Mouse (Mus musculus) cerebellum, postnatal 25 days (tissue): ENCODE data around the gene Bach2.

Experiments used
- DNase-seq, 2 experiments: peaks; one replicate each; pipeline ENCODE4 v3.0.0; 2021; ENCODE audit warnings: mixed read lengths in 2 of 2

Bach2 gene

DNA sequence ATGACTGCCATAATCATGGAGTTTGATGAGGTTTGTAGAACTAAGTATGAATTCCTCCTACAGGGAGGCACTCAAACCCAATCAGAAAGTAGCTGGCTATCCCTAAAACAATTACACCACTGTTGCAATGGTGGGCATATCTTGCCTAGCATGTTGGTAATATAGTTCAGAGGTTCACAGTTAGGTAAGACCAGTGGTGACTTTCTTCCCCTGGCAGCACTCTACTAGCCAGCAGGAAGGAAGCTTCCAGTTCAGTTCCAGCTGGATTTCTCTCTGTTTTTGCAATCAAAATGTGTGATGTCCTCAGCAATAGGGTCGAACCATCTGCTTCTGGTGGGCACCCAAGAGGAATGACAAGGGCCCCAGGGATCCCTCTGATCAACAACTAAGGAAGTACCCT, 196.0 kb downstream of the Bach2 start:
- no peak for DNase-seq

DNA sequence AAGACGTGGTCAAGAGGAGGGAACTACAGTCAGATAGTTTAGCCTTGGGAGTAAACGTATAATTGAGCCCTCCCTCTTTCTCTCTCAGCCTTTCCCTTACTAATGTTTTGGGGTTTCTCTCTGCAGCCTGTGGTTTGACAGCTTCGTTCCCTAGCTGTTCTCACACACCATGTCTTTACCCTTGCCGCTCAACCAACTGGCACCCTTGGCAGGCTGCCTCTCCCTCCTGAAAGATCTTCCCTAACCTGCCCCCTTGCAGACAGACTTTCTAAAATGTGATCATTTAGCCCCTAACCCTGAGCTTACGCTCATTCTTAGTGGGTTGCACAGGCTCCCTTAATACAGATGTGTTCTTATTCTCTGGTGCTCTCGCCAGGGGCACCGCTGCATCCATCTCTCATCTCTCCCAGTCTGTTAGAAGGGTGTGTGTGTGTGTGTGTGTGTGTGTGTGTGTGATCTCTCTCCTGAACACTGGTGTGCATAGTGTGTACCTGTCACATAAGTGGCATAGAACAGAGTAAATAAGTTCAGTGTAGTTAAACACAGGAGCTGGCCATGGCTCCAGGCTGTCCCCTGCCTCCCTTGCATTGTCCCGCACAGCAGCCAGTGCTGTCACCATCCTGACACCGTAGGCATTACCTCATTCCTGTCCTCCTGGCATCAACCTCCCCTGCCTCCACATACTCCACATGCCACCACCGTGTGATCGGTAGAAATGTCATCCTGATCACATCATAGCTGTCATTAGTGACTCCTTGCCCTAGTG, 201.6 kb downstream of the Bach2 start:
- DNase-seq: peak; percentile 55 to 72

DNA sequence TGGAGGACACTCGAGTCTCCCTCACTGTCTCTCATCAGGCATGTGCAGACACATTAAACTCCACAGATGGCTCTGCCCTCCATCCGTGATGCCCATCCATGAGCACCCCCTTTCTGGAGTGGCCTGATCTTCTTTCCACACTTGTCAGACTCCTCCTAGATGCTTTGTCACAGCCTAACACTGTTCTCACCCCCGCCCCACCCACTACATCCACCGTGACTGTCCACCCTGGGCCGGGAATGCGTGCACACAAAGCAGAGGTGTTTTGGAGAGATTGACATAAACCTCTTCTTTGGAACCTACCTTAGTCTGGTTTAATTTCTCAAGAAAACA, 202.1 kb downstream of the Bach2 start:
- no peak for DNase-seq

DNA sequence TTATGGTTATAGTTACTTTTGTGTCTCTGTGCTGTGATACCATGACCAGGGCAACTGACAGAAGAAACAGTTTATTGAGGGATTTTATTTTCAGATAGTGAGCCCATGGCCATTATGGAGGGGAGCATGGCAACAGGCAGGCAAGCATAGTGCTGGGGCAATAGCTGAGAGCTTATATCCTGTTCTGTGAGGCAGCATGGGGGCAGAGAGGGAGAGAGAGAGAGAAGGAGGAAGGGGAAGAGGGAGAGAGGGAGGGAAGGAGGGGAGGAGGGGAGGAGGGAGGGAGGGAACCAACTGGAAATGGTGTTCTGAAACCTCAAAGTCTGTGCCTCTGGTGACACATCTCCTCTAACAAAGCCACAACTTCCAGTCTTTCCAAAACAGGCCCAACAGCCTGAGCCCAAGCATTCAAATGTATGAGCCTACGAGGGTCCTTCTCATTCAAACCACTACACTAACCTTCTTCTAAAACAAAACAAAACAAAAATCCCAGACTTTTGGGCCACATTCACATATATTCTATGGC, 206.1 kb downstream of the Bach2 start:
- DNase-seq: no peak

DNA sequence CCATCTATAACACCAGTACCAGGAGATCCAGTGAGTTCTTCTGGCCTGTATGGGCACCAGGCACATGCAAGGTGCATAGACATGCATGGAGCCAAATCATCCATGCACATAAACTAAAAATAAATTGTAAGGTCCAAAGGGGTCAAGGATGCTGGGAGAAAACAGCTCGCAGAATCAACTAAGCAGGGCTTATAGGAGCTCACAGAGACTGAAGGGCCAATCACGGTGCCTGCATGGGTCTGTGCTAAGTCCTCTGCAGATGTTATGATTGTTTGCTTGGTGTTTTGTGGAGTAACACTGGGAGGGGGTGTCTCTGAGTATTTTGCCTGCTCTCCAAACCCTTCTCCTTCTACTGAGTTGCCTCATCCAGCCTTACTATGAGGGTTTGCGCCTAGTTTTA, 209.2 kb downstream of the Bach2 start:
- no peak for DNase-seq

DNA sequence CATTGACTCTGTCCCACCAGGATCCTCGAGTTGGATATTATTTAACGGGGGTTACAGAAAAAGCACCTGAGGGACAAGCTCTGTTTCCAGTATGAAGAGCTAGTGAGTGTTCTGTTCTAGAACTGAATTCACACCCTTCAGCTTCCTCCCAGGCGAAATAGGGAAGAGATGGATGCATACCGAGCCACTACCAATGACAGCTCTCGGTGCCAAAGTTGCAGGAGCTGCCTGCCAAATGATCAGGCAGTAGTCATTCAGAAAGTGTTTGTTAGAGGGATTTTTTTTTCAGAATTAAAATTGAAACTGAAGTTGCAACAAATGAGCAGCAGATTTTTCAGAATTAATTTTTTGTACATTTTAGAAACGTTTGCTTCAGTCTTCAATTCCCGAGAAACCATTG, 223.4 kb downstream of the Bach2 start:
- DNase-seq: peak in 1 of 2 experiments; percentile 35

DNA sequence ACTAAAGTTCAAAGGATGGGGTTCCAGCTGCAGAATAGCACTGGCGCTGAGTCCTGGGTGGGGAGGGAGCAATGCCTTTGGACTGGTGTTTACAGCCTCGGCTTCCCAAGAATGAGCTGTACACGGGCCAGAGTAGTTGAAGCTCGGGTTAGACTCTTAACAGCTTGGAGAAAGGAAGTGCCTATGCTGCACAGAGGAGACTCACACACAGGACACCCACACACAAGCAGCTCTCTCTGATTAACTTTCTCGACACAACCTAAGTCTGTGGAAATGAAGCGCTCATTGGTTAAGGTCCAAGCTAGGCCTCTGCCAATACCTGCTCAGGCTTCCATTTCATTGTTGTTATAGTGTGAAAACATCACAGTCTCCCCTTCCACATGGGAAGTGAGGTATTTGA, 224.5 kb downstream of the Bach2 start:
- no peak for DNase-seq

DNA sequence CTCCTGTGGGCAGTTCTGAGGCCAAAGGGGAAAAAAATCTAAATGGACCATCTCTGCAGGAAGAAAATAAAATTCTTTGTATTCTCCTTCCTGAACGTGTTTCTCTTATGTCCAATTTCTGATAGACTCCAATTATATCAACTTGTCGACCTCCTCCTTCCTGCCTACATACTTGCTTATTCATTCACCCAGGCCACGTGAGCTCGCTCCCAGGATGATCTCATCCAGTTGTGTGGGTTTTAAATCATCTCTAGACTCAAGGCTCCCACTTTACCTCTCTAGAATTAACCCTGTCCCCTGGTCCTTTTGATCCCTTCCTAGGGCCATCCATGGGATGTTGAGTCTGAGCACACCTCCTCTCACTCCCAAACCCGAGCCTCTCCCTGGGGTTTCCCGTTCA, 225.9 kb downstream of the Bach2 start:
- no peak for DNase-seq

DNA sequence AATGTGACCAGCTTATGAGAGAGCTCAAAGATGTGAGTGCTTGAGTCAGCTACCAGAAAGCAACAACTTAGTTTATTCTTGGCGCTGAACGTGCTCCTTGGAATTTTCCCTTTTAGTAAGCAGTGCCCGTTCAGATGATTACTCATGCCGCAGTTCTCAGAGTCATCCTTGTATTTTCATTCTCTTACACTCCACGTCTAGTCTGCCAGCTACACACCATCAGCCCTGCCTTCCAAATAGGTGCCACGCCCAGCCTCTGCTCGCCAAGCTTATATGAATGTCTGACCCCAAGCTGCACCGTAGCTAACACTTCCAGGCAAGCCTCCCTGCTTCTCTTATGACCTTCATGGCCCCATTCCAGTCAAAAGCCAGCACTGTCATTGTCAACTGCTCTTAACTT, 227.4 kb downstream of the Bach2 start:
- no peak for DNase-seq

DNA sequence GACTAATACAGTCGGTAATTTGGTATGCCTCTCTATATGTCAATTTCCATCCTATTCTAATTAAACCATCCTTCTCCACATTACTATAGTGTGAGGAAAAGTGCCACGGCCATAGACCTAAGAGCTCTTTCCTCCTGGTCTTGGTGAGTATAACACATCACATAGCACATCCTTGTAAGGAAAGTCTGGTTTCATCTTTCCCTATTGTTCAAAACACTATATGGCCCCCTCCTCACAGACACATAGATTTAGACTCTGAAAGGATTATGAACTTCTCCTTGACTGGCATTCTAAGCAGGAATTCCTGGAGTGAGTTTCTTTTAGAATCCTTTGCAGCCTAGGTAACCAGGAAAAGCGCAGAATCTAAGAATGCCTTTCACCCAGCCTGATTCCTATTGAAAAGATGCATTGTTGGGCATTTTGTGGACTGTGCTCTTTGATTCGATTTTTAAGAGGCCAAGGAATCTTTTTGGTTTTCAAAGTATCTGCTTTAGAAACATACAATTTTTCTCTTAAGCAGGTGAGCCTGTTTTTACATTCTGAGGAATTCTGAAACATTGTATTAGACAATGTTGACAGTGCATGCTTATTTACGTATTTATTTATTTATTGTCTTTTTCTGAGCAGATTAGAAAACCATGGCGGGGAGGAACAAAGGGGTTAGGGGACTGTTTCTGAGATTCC, 239.5 kb downstream of the Bach2 start:
- no peak for DNase-seq

DNA sequence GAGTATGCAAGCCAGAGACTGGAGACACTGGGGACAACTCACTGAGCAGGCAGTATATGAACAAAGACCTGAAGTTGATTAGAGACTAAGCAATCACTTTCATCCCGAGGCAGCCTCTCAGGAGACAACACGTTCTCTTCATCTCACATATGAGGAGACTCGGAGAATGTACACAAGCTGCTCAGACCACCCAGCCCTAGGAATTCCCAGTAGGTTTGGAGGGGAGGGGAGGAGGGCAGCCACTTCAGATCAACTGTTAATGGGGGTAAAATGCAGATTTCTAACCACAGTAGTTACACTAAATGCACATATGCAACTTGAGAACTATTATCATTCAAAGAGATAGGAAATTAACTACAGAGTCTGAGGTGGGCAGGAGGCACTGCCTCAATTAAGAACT, 240.6 kb downstream of the Bach2 start:
- no peak for DNase-seq

DNA sequence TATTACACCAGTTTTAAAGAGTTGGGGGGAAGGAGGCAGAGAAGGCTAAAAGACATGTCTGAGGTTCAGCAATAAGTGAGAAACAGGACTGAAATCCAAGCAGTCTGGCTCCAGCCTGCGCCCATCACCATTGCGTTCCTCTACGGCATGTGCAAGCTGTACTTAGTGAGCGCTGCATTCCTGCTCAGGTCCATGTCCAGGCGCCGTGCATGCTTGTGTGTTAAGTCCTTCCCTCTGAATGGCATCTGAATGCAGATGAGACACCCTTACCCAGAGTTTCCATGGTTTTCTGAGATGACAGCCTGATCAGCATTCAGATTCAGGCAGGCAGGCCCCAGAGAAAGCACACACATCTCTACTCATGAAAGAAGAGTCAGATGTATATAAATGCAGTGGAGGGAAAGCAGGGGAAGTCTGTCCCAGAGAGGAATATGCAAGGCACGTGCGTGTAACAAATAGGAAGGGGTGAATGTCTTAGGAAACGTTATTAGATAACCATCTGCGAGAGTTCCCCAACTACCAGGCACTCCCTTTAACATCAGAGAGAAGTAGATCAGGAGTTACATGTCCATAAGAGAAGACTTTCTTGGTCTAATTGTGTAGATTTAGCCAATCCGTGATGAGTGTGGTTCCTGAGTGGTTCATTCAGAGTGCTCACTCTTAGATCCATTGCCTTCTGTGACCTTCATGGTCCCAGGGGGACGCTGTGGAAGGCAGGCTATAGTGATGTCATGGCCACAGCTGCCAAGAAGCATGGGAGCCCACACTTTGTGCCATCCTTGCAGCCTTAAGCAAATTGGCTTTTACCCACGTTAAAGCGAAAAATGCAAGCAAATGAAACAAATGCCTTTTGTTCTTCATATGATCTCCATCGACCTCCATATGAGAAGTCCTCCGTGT, 241.4 kb downstream of the Bach2 start:
- DNase-seq: no peak

DNA sequence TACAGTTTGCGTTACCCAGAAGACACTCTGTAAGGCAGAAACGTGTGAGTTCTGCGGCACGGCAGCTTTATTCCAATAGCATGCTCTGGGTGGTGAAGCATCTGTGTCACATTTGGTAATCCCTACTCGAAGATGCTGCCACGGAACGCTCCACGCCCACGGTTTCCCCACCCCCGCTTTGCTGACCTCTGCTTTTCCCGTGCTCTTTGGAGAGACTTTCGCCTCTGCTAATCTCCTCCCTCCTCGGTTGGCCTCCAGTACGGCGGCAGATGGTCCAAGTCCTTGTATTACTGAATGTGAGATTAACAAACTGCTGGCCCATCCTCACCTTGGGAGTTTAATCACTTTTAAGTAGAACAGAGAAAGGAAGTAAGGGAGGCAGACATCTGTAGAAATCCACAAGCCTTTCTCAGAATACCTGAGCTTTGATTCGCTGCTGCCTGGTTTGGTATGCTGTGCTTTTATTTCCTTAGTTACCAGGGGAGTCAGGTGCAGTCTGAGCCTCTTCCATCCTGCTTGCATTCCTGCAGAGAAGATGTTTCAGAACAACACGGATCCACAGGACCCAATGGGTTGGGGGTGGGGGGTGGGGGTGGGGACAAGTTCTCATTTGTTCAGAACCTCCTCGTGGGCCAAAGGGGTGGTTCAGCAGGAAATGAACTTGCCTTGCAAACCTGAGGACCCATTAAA, 242.9 kb downstream of the Bach2 start:
- DNase-seq: peak; percentile 56 to 68

DNA sequence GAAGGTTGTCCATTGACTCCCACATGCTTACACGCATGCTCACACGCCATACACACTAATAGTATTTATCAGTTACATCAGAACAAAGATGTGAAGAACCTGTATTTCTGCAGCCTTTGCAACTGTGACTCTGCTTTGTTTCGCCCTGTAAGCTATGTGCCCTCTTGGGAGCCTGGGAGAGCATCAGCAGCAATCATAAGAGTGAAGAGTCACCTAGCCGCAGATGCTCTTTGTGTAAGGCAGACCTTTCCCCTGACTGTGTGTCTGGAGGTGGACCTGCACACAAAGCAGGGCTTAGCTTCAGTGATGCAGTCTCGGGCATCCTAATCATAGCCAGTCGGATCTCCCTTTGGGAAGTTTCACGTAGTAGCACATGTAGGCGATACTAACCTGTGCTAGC, 243.5 kb downstream of the Bach2 start:
- no peak for DNase-seq

DNA sequence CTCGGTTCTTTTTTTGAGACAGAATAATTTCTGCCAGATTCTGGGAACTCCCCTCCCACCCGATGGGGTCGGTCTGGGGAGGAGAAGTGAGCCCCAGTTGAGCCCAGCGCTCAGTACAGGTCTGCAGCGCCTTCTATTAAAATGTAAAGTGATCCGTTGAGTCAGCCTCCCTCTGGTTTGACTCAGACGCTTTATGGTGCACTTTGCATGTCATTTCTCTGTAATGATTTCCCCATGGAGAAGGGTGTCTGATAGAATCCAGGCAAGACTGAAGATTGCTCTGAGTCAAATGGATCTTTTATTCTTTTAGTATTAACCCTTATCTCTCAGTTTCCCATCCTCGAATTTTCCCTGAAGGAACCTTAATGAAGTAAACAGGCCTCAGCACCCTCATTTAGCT, 244.3 kb downstream of the Bach2 start:
- no peak for DNase-seq

DNA sequence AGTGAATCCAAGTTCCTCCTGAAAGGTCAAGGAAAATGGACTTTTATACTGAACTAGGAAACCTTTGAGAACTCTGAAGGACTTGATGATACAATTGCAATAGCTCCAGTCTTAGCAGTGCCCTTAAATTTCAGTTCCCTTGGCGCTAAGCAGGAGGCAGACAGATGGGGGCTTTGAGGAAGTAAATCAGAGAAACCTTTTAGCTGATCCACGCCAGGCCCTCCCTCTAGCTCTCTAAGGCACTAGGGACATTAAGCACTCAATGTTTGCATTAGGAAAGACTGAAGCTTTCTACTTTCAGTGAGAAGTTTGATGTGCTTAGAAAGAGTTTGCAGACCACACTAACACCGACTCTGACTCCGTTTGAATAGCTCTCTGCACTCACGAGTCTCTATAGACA, 247.2 kb downstream of the Bach2 start:
- no peak for DNase-seq

DNA sequence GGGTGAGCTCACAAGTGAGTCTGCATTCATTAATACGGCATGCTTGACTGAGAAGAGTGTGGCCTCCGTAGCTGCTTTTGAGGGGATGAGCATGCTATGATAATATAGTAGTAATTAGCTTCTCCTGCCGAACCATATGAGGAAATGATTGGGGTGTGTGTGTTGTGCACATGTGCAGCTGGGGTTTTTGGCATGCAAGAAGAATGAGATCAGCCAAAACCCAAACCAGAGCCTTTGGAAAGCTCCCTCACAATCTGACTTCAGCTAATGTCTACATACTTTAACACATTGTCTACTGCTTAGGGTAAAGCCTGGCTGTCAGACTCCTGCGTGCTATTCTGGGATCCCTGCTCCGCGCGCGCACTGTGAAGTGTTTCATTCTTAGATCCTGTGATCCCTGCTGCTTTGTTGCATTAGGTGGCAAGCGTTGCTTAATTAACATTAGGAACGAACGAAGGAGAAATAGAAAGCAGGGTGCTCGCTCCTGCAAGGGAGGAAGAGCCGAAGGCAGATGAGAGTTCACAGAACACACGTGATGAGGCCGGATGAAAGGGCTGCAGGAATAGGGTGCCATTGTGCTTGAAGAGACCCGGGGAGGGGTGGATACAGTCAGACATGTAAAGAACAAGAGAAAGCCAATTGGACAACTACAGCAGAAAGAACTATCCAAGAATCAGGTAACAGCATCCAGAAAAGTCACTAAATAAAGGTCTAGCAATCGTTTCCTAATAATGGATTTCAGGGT, 248.2 kb downstream of the Bach2 start:
- DNase-seq: no peak

DNA sequence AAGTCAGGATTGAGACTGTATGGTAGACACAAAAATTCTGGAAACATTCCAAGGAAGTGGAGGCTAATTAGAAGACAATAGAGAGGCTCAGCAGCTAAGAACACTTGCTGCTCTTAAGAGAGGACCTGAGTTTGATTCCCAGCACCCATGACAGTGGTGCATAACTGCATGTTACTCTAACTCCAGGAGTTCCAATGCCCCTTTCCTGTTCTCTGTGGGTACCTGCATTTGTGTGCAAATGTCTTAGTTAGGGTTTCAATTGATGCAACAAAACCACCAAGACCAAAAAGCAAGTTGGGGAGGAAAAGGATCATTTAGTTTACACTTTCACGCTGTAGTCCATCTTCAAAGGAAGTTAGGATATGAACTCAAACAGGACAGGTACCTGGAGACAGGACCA, 250.6 kb downstream of the Bach2 start:
- no peak for DNase-seq

DNA sequence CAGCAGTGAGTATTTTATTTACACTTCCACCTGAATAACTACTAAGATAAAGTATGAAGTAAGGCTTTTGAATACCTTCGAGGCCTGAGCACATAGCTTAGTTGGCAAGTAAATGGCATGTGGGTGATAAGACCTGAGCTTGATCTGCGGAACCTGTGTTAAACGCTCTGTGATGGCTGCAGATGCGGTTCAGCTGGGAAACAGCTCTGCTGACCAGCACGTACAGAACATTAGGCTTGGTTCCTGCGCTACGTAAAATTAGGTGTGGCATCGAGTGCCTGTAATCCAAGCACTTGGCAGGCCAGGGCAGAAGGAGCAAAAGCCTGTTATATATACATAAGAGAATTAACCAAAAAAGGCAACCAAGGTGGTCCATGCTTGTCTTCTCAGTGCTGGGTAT, 252.6 kb downstream of the Bach2 start:
- DNase-seq: no peak

DNA sequence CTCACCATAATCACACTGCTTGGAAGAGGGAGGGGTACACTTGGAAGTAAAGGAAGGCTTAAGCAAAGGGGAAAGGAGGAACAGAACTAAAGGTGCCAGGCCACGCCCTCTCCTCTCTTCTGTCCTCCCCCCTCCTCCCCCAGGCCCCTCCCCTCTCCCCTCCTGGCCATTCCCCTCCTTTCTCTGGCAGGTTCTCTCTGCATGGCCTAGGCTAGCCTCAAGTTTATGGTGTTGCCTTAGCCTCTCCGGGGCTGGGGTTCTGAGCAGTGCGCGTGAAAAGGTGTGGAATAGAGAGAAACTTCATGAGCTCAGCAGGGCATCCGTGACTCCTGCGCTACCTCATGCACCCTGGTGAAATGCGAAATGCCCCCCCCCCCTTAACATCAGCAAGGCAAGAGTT, 254.2 kb downstream of the Bach2 start:
- DNase-seq: no peak

DNA sequence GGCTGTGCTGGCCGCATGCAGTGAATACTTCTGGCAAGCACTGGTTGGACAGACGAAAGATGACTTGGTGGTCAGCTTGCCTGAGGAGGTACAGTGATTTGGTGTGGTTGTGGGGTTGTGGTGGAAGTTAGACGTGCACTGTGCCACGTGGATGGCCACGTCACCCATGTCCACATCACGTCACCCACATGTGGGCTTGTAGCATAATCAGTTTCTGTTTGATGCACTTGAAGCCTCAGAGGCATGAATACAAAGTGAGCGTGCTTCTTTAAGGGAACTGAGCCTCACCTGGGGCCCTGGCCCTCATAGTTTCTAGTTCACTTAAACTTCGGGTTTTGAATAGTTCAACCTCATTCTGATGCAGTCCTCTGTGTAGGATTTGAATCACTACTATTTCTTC, 263.2 kb downstream of the Bach2 start:
- DNase-seq: no peak

DNA sequence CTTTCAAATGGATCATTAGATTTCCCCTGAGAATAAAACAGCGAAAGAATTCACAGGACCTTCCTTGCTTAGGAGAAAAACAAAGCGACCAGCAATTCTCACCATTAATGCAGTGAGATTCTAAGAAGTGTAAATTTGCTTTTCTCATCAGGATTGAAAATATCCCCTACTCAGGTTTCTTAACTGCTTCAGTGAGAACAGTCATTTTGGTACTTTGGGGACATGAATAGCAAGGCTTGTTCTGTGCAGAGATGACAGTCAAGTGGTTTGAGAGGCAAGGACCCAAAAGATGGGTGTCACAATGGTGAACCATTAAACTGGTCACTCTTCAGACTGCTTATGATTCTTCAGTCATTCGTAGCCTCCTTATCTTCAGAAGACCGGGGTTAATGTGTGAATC, 263.6 kb downstream of the Bach2 start:
- DNase-seq: no peak
